11 mouse cellular contexts compared by ENCODE assay signal in genomic region chr1:153737101-153738085, GRCm38 (mm10). TPM values are rescaled to one million over a fixed set of nuclear protein-coding genes. Genes with fewer than 3 reads are reported as not detected.
A peak's percentile ranks its signal among the peaks of the same experiment; 100 is the strongest.
DNase-seq lines count a peak whose midpoint lies in the region; ATAC-seq and TF ChIP-seq lines count a peak whose summit lies in the region.
"Had no signal": no experiment of that assay in that cellular context is flagged by ENCODE, and none has a peak within 500 bp of the region (broad histone marks: within the 10 kb centered on the region; RNA-seq: fewer than 3 reads in every experiment).

No protein-coding gene starts in this region.

- H3K4me1 ChIP-seq in embryonic facial prominence, embryonic 11.5 days (ENCODE audit: control insufficient read depth, insufficient read depth, low read length) = no peaks in the 10 kb centered on the region; the same call in 1 of the 2 replicates
- H3K4me1 ChIP-seq in hindbrain, embryonic 11.5 days (replicated peaks; ENCODE audit: control insufficient read depth, insufficient read depth, low read length) = peaks cover 20% of the 10 kb centered on the region
- H3K4me1 ChIP-seq in midbrain, embryonic 16.5 days (ENCODE audit: control insufficient read depth, insufficient read depth, low read length) = peaks cover 42% of the 10 kb centered on the region
- no peaks in the 10 kb centered on the region for H3K4me1 ChIP-seq in kidney, adult 2 months (ENCODE audit: control insufficient read depth, insufficient read depth, low read length)

- H3K36me3 ChIP-seq in embryonic facial prominence, embryonic 11.5 days (replicated peaks; ENCODE audit: control insufficient read depth, insufficient read depth, low read depth, low read length) = no peaks in the 10 kb centered on the region
- no peaks in the 10 kb centered on the region for H3K36me3 ChIP-seq in hindbrain, embryonic 11.5 days (ENCODE audit: control insufficient read depth, insufficient read depth, low read length)
- H3K36me3 ChIP-seq in midbrain, embryonic 16.5 days (ENCODE audit: control insufficient read depth, insufficient read depth, low read length) = no peaks in the 10 kb centered on the region
- H3K36me3 ChIP-seq in kidney, adult 2 months (ENCODE audit: control insufficient read depth, insufficient read depth, low read length) = no peaks in the 10 kb centered on the region

- peak; percentile 83 for DNase-seq in brain, adult 2 months (ENCODE audit: low read depth, low spot score)
- peak; percentile 58 for DNase-seq in embryonic facial prominence, embryonic 11.5 days (ENCODE audit: low spot score)
- DNase-seq in hindbrain, embryonic 11.5 days (ENCODE audit: low spot score) = peak; percentile 62
- no peak for DNase-seq in spleen, adult 12 weeks (ENCODE audit: low spot score)
- DNase-seq in kidney, adult 2 months = no peak
- no peak for DNase-seq in thymus, postnatal 36 days
- DNase-seq: adrenal gland, adult 8-10 months; cerebellum, adult 18-20 months; lung, postnatal 10 days had no signal

- no peak overlapping the region for H3K9ac ChIP-seq in embryonic facial prominence, embryonic 11.5 days (replicated peaks; ENCODE audit: low read length)
- no peak overlapping the region for H3K9ac ChIP-seq in hindbrain, embryonic 11.5 days (ENCODE audit: low read depth, low read length)
- peak overlapping the region; percentile 22; the same call in 1 of the 2 replicates for H3K9ac ChIP-seq in midbrain, embryonic 16.5 days (ENCODE audit: low read depth, low read length)

- ATAC-seq in embryonic facial prominence, embryonic 11.5 days (replicated peaks; ENCODE audit: insufficient number of reproducible peaks, low FRiP score, low TSS enrichment, low read depth) = no peak; the same call in 1 of the 2 replicates
- ATAC-seq in hindbrain, embryonic 11.5 days (ENCODE audit: low FRiP score) = peak; percentile 38; the same call in 1 of the 2 replicates
- ATAC-seq in midbrain, embryonic 16.5 days = peak; percentile 63

- no peak overlapping the region for H3K27ac ChIP-seq in embryonic facial prominence, embryonic 11.5 days (replicated peaks; ENCODE audit: low read depth, low read length)
- H3K27ac ChIP-seq in hindbrain, embryonic 11.5 days (ENCODE audit: low read depth, low read length) = peak overlapping the region; percentile 60
- peak overlapping the region; percentile 84 for H3K27ac ChIP-seq in midbrain, embryonic 16.5 days (ENCODE audit: low read length)
- H3K27ac ChIP-seq in kidney, adult 2 months (ENCODE audit: insufficient read depth, low read depth, low read length) = no peak overlapping the region

- 51% methylated on average over 9 of the region's 9 CpGs for WGBS in embryonic facial prominence, embryonic 11.5 days
- 38% methylated on average over 9 of the region's 9 CpGs for WGBS in hindbrain, embryonic 11.5 days
- 11% methylated on average over 9 of the region's 9 CpGs for WGBS in midbrain, embryonic 16.5 days
- 70% methylated on average over 9 of the region's 9 CpGs for WGBS in kidney, adult 2 months

- no peaks in the 10 kb centered on the region for H3K9me3 ChIP-seq in embryonic facial prominence, embryonic 11.5 days (replicated peaks; ENCODE audit: control insufficient read depth, low read length)
- no peaks in the 10 kb centered on the region for H3K9me3 ChIP-seq in hindbrain, embryonic 11.5 days (ENCODE audit: control insufficient read depth, low read length)
- no peaks in the 10 kb centered on the region for H3K9me3 ChIP-seq in midbrain, embryonic 16.5 days (replicated peaks; ENCODE audit: control insufficient read depth, low read length, poor library complexity, severe bottlenecking)

- H3K27me3 ChIP-seq in embryonic facial prominence, embryonic 11.5 days (ENCODE audit: control insufficient read depth, insufficient read depth, low read length) = peaks cover 6% of the 10 kb centered on the region
- H3K27me3 ChIP-seq in hindbrain, embryonic 11.5 days (ENCODE audit: control insufficient read depth, insufficient read depth, low read length) = peaks cover 6% of the 10 kb centered on the region
- H3K27me3 ChIP-seq in midbrain, embryonic 16.5 days (ENCODE audit: control insufficient read depth, insufficient read depth, low read depth, low read length) = no peaks in the 10 kb centered on the region
- H3K27me3 ChIP-seq in kidney, adult 2 months (replicated peaks; ENCODE audit: control insufficient read depth, insufficient read depth, low read length) = no peaks in the 10 kb centered on the region

- TF ChIP-seq CTCF in kidney, adult 2 months (conservative IDR thresholded peaks at IDR 0.05; ENCODE audit: insufficient read depth, insufficient read length, low read depth, low read length) = no peak

- H3K4me3 ChIP-seq in embryonic facial prominence, embryonic 11.5 days (ENCODE audit: low read depth, low read length) = no peak overlapping the region
- H3K4me3 ChIP-seq in hindbrain, embryonic 11.5 days (ENCODE audit: low read depth, low read length) = no peak overlapping the region
- H3K4me3 ChIP-seq in midbrain, embryonic 16.5 days (ENCODE audit: low read depth, low read length) = no peak overlapping the region
- no peak overlapping the region for H3K4me3 ChIP-seq in kidney, adult 2 months (ENCODE audit: insufficient read depth, low read depth, low read length)
- H3K4me3 ChIP-seq: erythroblast, embryonic 14.5 days had no signal

- H3K4me2 ChIP-seq in embryonic facial prominence, embryonic 11.5 days (ENCODE audit: low read depth, low read length) = no peak overlapping the region
- no peak overlapping the region for H3K4me2 ChIP-seq in hindbrain, embryonic 11.5 days (replicated peaks; ENCODE audit: low read depth, low read length)
- H3K4me2 ChIP-seq in midbrain, embryonic 16.5 days (ENCODE audit: low read length) = peak overlapping the region; percentile 22

- no peak for TF ChIP-seq POLR2A in kidney, adult 2 months (IDR thresholded peaks at IDR 0.05; ENCODE audit: low read depth, low read length)

RNA-seq across cellular contexts. Expression of gene Rgs16, which starts 2.8 kb away (rescaled TPM):
- 6.5 and 6.7 TPM in 2 replicates for polyA plus RNA-seq in embryonic facial prominence, embryonic 11.5 days (2014; fragmentation: Nextera tagmentation; extraction: Ambion mirVana)
- 7.8 and 11.0 TPM in 2 replicates for polyA plus RNA-seq in hindbrain, embryonic 11.5 days (2014; fragmentation: Nextera tagmentation; extraction: Ambion mirVana)
- 21.8 and 31.3 TPM in 2 replicates for polyA plus RNA-seq in midbrain, embryonic 16.5 days (2015; fragmentation: Nextera tagmentation; extraction: Ambion mirVana)
- polyA plus RNA-seq in kidney, adult 2 months (2012; rRNA removed) = 0.45 and 0.61 TPM in 2 replicates
- polyA plus RNA-seq: erythroblast, embryonic 14.5 days had no signal

RNA-seq across cellular contexts. Expression of gene Rnasel, which starts 11.8 kb away (rescaled TPM):
- 14.5 and 15.0 TPM in 2 replicates for polyA plus RNA-seq in embryonic facial prominence, embryonic 11.5 days (2014; fragmentation: Nextera tagmentation; extraction: Ambion mirVana)
- polyA plus RNA-seq in hindbrain, embryonic 11.5 days (2014; fragmentation: Nextera tagmentation; extraction: Ambion mirVana) = 31.4 and 40.3 TPM in 2 replicates
- 36.2 and 45.6 TPM in 2 replicates for polyA plus RNA-seq in midbrain, embryonic 16.5 days (2015; fragmentation: Nextera tagmentation; extraction: Ambion mirVana)
- 2.4 and 3.4 TPM in 2 replicates for polyA plus RNA-seq in kidney, adult 2 months (2012; rRNA removed)

Comparison
In these comparisons a context has a peak if more than half of its experiments do, and no peak if none do; other contexts are left out.
1. DNase-seq: peak in brain, adult 2 months (single experiment), embryonic facial prominence, embryonic 11.5 days (single experiment) and hindbrain, embryonic 11.5 days (single experiment); none in spleen, adult 12 weeks (single experiment), kidney, adult 2 months (single experiment) and thymus, postnatal 36 days (0 of 2).
2. H3K27ac ChIP-seq: peak in hindbrain, embryonic 11.5 days (single experiment) and midbrain, embryonic 16.5 days (single experiment); none in embryonic facial prominence, embryonic 11.5 days (single experiment) and kidney, adult 2 months (single experiment).